Mouse (Mus musculus) erythroblast, embryonic 14.5 days (primary cell): Measurements from ENCODE around the gene Itgb1.

Experiments used
- GATA1 ChIP-seq: IDR thresholded peaks from 2 replicates; pipeline ENCODE4 v1.6.1; 2012; ENCODE audit warnings: low read length, inconsistent platforms, mixed read lengths
- TAL1 ChIP-seq: IDR thresholded peaks from 3 replicates; pipeline ENCODE4 v1.6.1; 2012; ENCODE audit warnings: low read length, inconsistent platforms, mixed read lengths

DNA sequence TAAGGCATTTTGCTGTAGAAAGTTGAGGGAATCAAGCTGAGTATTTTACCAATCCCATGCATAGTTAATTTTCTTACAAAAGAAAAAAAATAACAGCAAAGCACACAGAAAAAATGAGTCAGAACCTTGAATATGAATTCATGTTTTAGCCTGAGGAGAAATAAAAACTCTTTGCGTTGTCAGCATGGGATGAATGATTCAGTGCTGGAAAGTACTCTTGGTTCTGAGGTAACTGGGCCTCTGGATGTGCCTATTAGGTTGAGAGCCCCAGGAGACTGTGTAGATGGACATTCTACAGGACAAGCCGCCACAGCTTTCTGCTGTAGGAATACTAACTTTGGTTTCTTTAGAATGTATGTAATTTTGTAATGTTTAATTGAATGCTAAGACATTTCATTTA, 19.4 kb downstream of the Itgb1 start:
- TF ChIP-seq GATA1 (no peak), TAL1 (no peak)
